Mouse (Mus musculus): ENCODE measurements at regions not wholly inside any gene's neighbourhood (a gene's known extent, or its start where the extent isn't known, plus 50 kb on each side); places are given as distances from the start of the nearest gene placed in this dataset.
A peak's percentile ranks its signal among the peaks of the same experiment; 100 is the strongest.
"Not testable (repeated sequence)": the region's sequence is repeated elsewhere in the genome, so short reads cannot be mapped to it uniquely, and the experiment has no call there.

GRCm38 (mm10) chr1:161728546-161729206, 59.6 kb downstream of the Fasl start:
- DNase-seq: no peak

GRCm38 (mm10) chr1:161727357-161727756, 60.9 kb downstream of the Fasl start:
- not testable (repeated sequence) for DNase-seq

- DNase-seq: not testable (repeated sequence)
Measured at GRCm38 (mm10) chr1:161726098-161726497, 62.2 kb downstream of the Fasl start.

DNA sequence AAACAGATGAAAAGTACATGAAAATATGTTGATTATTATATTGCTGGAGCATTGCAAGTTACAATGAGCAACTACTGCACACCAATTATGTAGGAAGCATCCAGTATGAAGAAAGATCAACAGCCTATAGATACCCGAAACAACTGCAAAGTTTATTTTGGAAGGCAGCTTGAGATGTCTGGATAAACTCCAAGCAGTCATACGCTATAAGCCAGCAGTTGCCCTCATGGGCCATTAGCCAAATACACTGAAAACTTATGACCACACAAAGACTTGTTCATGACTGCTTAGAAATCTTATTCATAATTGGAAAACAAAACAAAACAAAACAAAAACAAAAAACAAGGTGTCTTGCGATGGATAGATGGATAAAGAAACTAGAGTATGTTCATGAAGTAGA, 68.4 kb downstream of the Fasl start:
- no peak for DNase-seq

DNA sequence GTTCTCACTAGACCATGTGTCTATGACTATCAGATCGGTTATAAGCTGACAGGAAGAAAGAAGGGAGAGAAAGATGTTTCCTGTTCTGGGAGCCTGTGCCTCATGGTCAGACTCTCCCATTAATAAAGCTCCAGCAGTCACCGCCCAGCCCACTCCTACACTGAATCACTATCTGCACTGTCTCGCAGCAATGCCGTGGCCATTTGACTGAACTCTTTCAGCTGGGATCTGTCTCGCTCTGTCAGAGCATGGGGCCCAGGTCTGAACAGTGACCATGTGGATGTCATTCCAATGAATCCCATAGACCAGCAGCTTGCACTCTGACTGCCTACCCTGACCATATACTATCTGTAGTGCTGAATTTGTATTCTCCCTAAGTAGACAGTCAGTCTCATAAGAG, 70.0 kb downstream of the Fasl start:
- DNase-seq: no peak

DNA sequence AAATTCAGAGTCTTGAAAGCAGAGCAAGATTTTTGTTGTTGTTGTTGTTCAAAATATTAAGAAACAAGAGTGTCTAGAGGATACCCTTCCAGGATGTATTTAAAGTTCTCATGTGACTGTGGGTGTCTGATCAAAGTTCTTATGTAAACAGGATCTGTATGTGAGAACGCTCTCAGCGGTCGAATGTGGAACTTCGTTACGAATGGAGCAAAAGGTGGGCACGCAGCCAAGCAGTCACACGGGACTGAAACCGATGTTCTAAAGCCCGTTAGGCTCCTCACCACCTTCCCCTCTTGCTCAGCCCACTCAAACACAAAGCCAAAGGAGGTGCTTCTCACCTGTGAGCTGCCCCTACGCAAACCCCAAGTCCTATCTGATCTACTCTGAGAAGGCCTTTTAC, 75.4 kb downstream of the Fasl start:
- DNase-seq: peak; percentile 42

GRCm38 (mm10) chr1:161712283-161712682, 76.0 kb downstream of the Fasl start:
- no peak for DNase-seq

- DNase-seq: no peak
Measured at GRCm38 (mm10) chr1:161707049-161707448, 81.2 kb downstream of the Fasl start.

DNA sequence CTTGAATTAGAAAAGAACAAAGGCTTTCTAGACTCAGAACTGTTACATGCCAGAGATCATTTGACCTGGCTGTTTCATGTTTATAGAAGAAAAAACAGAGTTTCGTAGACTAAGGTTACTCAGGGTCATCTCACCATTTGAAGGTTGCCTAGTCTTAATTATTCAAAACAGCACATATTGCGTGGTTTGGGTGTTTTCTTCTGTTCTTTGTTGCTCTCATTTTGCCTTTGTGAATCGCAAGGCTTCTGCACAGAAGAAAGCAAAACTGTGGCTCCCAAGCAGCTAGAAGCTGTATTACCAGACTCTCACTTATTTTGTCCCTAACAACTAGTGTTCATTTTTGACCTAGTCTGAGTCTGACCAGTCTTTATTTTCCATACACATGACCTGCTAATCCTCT, 83.3 kb downstream of the Fasl start:
- DNase-seq: no peak

- DNase-seq: no peak
Measured at GRCm38 (mm10) chr1:161704527-161704926, 83.8 kb downstream of the Fasl start.

DNA sequence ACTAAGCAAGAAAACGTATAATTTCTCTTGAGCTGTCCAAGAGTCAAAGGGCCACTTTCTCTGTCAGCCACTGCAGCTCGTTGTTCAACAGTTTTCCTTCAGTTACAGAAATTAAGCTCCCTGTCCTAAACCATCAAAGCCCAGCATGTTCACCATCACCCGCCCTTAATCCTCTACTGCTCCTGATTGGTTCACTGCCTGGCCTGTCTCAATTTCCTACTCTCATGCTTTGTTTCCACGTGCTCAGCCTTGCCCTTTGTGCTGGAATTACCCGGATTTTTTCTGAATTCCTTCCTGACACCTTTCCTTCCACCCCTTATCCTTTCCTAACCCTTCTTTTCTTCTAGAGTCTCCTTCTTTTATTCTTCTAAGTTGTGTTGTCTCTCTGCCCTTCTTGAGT, 92.4 kb downstream of the Fasl start:
- DNase-seq: no peak

- no peak for DNase-seq
Measured at GRCm38 (mm10) chr1:161693768-161694160, 94.5 kb downstream of the Fasl start.

DNA sequence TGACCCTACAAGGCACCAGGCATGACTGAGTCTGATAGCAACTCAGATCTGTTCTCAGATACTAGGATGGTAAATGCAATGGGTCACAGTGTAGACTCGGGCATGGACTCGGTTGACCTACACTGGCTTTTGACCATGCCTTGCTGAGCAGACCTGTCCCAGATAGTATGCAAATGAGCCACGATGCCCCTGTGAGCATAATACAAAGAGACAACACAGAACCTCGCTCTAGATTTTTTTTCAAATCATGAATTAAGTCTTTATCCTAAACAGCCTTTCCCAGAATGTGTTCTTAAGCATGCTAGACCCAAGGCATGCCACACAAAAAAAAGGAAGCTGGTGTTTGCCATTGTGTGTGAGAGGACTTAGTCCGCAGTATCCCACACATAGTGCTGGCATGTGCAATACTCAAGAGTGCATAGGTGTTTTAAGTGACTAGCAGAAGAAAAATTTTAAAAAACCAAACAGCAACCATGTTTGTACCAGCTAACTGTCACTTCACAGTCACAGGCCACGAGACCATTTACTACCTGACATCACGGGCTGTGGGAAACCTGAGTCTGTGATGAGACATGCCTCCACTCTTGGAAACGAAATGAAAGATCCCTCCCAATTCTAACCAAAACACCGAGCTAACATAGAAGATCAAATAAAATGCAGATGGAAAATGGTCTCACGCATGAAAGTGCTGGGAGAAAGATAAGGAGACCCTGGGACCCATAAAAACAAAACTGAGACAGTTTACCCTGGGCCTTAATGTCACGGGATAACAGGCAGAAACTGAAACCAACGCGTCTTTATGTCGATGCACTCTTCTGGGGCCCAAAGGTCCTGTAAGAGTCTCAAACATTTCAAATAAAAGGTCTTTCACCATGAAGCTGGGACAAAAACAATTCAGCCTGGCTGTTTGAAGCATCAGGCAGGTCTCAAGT, 95.2 kb downstream of the Fasl start:
- DNase-seq: no peak

DNA sequence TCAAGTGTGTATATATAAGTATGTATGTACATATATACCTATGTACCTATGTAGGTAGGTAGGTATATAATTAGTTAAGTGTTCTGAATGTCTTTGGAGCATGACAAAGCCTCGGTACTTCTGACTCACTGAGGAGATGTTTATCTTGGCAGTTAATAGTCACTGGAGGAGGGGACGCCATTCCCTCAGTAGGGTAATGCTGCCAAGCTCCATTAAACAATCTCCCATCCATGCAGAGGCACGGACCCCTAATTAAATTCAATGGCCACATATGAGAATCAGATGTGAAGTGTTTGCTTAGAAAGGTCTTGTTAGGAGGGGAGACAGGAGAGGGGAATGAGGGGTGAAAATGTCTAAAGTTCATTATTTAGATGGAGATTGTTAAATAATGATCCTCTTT, 99.3 kb downstream of the Fasl start:
- DNase-seq: no peak

- DNase-seq: no peak
Measured at GRCm38 (mm10) chr1:161687548-161687947, 100.7 kb downstream of the Fasl start.

GRCm38 (mm10) chr1:161680558-161680957, 107.7 kb downstream of the Fasl start:
- no peak for DNase-seq

DNA sequence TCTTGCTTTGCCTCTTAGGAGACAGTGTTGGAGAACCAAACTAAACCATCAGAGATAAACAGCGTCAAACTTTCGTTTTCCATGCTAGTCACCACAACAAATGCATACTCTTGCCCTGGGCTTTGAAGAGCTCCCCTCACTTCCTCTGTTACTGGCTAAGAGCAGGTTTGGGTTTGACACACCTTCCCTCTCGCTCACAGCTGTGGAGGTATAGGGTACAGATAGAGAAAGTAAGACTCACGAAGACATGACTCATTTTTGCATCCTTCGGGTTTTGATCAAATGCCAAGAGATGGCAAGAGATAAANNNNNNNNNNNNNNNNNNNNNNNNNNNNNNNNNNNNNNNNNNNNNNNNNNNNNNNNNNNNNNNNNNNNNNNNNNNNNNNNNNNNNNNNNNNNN, 117.4 kb downstream of the Fasl start:
- DNase-seq: no peak

- no peak for DNase-seq
Measured at GRCm38 (mm10) chr1:161664321-161664720, 124.0 kb downstream of the Fasl start.

- no peak for DNase-seq
Measured at GRCm38 (mm10) chr1:161663351-161663750, 124.9 kb downstream of the Fasl start.

GRCm38 (mm10) chr1:161662241-161662640, 126.1 kb downstream of the Fasl start:
- no peak for DNase-seq

- no peak for DNase-seq
Measured at GRCm38 (mm10) chr1:161657511-161657910, 130.8 kb downstream of the Fasl start.

DNA sequence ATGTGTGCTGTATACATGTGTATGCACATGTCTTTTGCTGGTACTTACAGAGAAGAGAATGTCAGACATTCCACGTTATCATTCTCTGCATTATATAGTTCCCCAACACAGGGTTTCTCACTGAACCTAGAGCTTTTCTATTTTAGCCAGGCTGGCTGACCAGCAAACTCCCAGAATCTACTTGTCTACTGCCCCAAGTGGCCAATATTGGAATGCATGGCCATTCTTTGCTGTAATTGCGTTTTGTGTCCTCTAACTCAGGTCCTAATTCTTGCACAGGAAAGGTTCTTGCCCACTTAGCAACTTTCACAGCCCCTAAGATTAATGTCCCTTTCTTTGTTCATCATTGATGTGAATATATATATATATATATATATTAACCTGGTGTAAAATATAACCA, 138.9 kb downstream of the Fasl start:
- DNase-seq: no peak

DNA sequence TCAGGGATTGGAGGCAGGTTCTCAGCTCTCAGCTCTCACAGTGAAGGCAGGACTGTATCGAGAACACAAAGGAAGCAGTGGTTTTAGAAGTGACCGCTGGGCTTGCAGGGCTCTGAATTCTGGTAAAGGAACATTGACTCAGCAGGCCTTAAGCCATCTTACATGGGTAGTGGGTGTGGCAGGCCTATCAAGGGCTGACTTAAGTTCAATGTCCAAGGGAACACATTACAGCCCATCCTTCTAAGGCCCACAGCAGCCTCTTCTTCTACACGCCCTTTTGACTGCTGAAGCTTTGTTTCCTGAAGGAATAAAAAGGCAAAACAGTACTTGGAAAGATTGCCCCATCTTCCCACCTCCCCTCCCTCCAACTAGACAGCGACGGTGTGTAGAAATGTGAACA, 137.6 kb downstream of the Tnfsf18 start:
- DNase-seq: no peak

- DNase-seq: no peak
Measured at GRCm38 (mm10) chr1:161621291-161621690, 126.8 kb downstream of the Tnfsf18 start.

All from kidney, adult 11 months (tissue).